Mouse (Mus musculus): ENCODE measurements around the gene Dcaf15. TPM values are rescaled to one million over a fixed set of nuclear protein-coding genes. Genes with fewer than 3 reads are reported as not detected.

The Dcaf15 gene
- polyA plus RNA-seq, 1 experiment: 28.7 TPM

GRCm38 (mm10) chr8:84069169-84069568 is 35.4 kb downstream of the Dcaf15 start:
- no peaks in the 10 kb centered on the region for H3K9me3 ChIP-seq
- peak overlapping the region; percentile 62 for H3K4me3 ChIP-seq (replicated peaks)
- TF ChIP-seq GATA1 (IDR thresholded peaks at IDR 0.05; ENCODE audit: borderline replicate concordance, low read length): no peak
- no peak for TF ChIP-seq FLI1 (IDR thresholded peaks at IDR 0.05; ENCODE audit: low read length)
- H3K36me3 ChIP-seq (replicated peaks; ENCODE audit: low read length): peaks cover 11% of the 10 kb centered on the region
- H3K4me1 ChIP-seq: peaks cover 83% of the 10 kb centered on the region
- H3K27me3 ChIP-seq (replicated peaks): no peaks in the 10 kb centered on the region

GRCm38 (mm10) chr8:84068316-84069035 is 36.1 kb downstream of the Dcaf15 start:
- H3K27me3 ChIP-seq (replicated peaks): no peaks in the 10 kb centered on the region
- H3K9me3 ChIP-seq: no peaks in the 10 kb centered on the region
- H3K4me3 ChIP-seq (replicated peaks): peak overlapping the region; percentile 93
- peaks cover 7% of the 10 kb centered on the region for H3K36me3 ChIP-seq (replicated peaks; ENCODE audit: low read length)
- no peak for TF ChIP-seq FLI1 (IDR thresholded peaks at IDR 0.05; ENCODE audit: low read length)
- peaks cover 83% of the 10 kb centered on the region for H3K4me1 ChIP-seq

DNA sequence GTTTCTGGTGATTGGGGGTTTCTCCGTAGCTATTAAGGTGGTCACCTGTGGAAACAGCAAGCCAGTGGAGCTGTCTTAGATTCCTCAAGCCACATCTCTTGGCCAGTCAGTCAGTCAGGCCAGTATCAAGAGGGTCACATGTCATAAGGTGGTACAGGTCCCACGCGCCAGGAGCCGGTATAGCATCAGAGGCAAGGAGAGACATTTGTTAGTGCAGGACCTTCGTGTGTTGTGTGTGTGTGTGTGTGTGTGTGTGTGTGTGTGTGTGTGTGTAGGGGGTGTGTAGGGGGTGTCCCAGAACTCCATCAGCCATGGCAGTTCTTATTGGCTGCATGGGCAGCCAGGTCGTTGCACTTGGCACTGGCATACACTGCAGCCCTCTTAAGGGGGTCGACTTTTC is 36.7 kb downstream of the Dcaf15 start:
- Histone ChIP-seq H3K4me3 (replicated peaks) (peak overlapping the region; percentile 93), H3K4me1 (peaks cover 82% of the 10 kb centered on the region), H3K9me3 (no peaks in the 10 kb centered on the region), H3K27me3 (replicated peaks) (no peaks in the 10 kb centered on the region), H3K36me3 (replicated peaks; ENCODE audit: low read length) (peaks cover 7% of the 10 kb centered on the region)
- TF ChIP-seq FLI1 (IDR thresholded peaks at IDR 0.05; ENCODE audit: low read length) (no peak), GATA1 (IDR thresholded peaks at IDR 0.05; ENCODE audit: borderline replicate concordance, low read length) (no peak)

- H3K27me3 ChIP-seq (replicated peaks): no peaks in the 10 kb centered on the region
- no peaks in the 10 kb centered on the region for H3K9me3 ChIP-seq
- H3K36me3 ChIP-seq (replicated peaks; ENCODE audit: low read length): peaks cover 3% of the 10 kb centered on the region
- H3K4me3 ChIP-seq (replicated peaks): peak overlapping the region; percentile 93
- TF ChIP-seq GATA1 (IDR thresholded peaks at IDR 0.05; ENCODE audit: borderline replicate concordance, low read length) (no peak), FLI1 (IDR thresholded peaks at IDR 0.05; ENCODE audit: low read length) (no peak)
- peaks cover 78% of the 10 kb centered on the region for H3K4me1 ChIP-seq
Observed at GRCm38 (mm10) chr8:84067047-84067573, 37.5 kb downstream of the Dcaf15 start.

- TF ChIP-seq GATA1 (IDR thresholded peaks at IDR 0.05; ENCODE audit: borderline replicate concordance, low read length): no peak
- no peak for TF ChIP-seq FLI1 (IDR thresholded peaks at IDR 0.05; ENCODE audit: low read length)
- H3K4me1 ChIP-seq: peaks cover 71% of the 10 kb centered on the region
- 0 out of 2 replicates have a peak, but pooled peaks cover 4% of the 10 kb centered on the region for H3K9me3 ChIP-seq
- H3K27me3 ChIP-seq (replicated peaks): no peaks in the 10 kb centered on the region
- H3K4me3 ChIP-seq (replicated peaks): peak within 1 kb of the TSS; percentile 93
- H3K36me3 ChIP-seq (replicated peaks; ENCODE audit: low read length): no peaks in the 10 kb centered on the region
Observed at GRCm38 (mm10) chr8:84066291-84066930, 38.2 kb downstream of the Dcaf15 start, which contains the start of gene Rfx1. Gene Rfx1 (plus strand): TSS chr8:84066834.

- H3K9me3 ChIP-seq: 0 out of 2 replicates have a peak, but pooled peaks cover 4% of the 10 kb centered on the region
- no peak for TF ChIP-seq FLI1 (IDR thresholded peaks at IDR 0.05; ENCODE audit: low read length)
- TF ChIP-seq GATA1 (IDR thresholded peaks at IDR 0.05; ENCODE audit: borderline replicate concordance, low read length): no peak
- peak overlapping the region; percentile 93 for H3K4me3 ChIP-seq (replicated peaks)
- no peaks in the 10 kb centered on the region for H3K36me3 ChIP-seq (replicated peaks; ENCODE audit: low read length)
- peaks cover 63% of the 10 kb centered on the region for H3K4me1 ChIP-seq
- no peaks in the 10 kb centered on the region for H3K27me3 ChIP-seq (replicated peaks)
Observed at GRCm38 (mm10) chr8:84065457-84066072, 39.0 kb downstream of the Dcaf15 start.

GRCm38 (mm10) chr8:84065037-84065436 is 39.5 kb downstream of the Dcaf15 start, which contains the start of gene Gm10643:
Gene Gm10643 (minus strand): TSS chr8:84065137.
- H3K4me1 ChIP-seq: peaks cover 58% of the 10 kb centered on the region
- 0 out of 2 replicates have a peak, but pooled peaks cover 4% of the 10 kb centered on the region for H3K9me3 ChIP-seq
- H3K36me3 ChIP-seq (replicated peaks; ENCODE audit: low read length): no peaks in the 10 kb centered on the region
- H3K4me3 ChIP-seq (replicated peaks): peak within 1 kb of the TSS; percentile 93
- no peak for TF ChIP-seq GATA1 (IDR thresholded peaks at IDR 0.05; ENCODE audit: borderline replicate concordance, low read length)
- TF ChIP-seq FLI1 (IDR thresholded peaks at IDR 0.05; ENCODE audit: low read length): no peak
- no peaks in the 10 kb centered on the region for H3K27me3 ChIP-seq (replicated peaks)

- Histone ChIP-seq H3K9me3 (peaks cover 8% of the 10 kb centered on the region; the same call in 1 of the 2 replicates), H3K27me3 (replicated peaks) (no peaks in the 10 kb centered on the region), H3K36me3 (replicated peaks; ENCODE audit: low read length) (no peaks in the 10 kb centered on the region), H3K4me1 (peaks cover 48% of the 10 kb centered on the region), H3K4me3 (replicated peaks) (peak overlapping the region; percentile 78)
- no peak for TF ChIP-seq GATA1 (IDR thresholded peaks at IDR 0.05; ENCODE audit: borderline replicate concordance, low read length)
- TF ChIP-seq FLI1 (IDR thresholded peaks at IDR 0.05; ENCODE audit: low read length): no peak
Observed at GRCm38 (mm10) chr8:84063861-84064610, 40.5 kb downstream of the Dcaf15 start.

GRCm38 (mm10) chr8:84060245-84060644 is 44.3 kb downstream of the Dcaf15 start:
- TF ChIP-seq FLI1 (IDR thresholded peaks at IDR 0.05; ENCODE audit: low read length): no peak
- TF ChIP-seq GATA1 (IDR thresholded peaks at IDR 0.05; ENCODE audit: borderline replicate concordance, low read length): no peak
- no peaks in the 10 kb centered on the region for H3K36me3 ChIP-seq (replicated peaks; ENCODE audit: low read length)
- no peak overlapping the region for H3K4me3 ChIP-seq (replicated peaks)
- H3K4me1 ChIP-seq: peaks cover 33% of the 10 kb centered on the region
- no peaks in the 10 kb centered on the region for H3K27me3 ChIP-seq (replicated peaks)
- H3K9me3 ChIP-seq: peaks cover 8% of the 10 kb centered on the region; the same call in 1 of the 2 replicates
